Mouse (Mus musculus): ENCODE measurements around the gene Cd244a. TPM values are rescaled to one million over a fixed set of nuclear protein-coding genes. Genes with fewer than 3 reads are reported as not detected.

The Cd244a gene
- polyA plus RNA-seq, 1 experiment from 2014 or later, result 0.07 TPM

DNA sequence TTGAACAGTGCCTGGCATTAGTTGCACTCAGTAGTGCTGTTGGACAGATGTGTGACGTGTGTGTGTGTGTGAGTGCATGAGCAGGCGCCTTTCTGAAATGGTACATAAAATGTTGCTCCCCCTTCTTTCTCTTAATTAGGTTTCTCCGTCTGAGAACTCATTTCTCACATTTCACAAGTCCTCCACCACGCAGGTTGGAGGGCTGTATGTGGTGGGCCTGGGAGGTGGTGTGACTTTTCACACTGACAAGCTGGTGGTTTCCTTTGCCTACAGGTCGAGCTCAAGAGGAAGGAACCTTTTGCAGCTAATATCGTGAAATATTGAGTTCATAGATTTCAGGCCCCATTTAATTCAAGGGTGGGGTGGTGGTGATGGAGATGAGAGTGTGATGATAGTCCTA, 70.2 kb downstream of the Cd244a start:
- 91% methylated on average over 6 of the region's 6 CpGs for WGBS
- H3K4me1 ChIP-seq (ENCODE audit: control insufficient read depth, insufficient read depth, low read length), result no peaks in the 10 kb centered on the region
- H3K27me3 ChIP-seq (ENCODE audit: control insufficient read depth, insufficient read depth, low read length), result no peaks in the 10 kb centered on the region
- ATAC-seq (ENCODE audit: low FRiP score, low TSS enrichment), result no peak
- DNase-seq, result no peak
- no peaks in the 10 kb centered on the region for H3K36me3 ChIP-seq (ENCODE audit: control insufficient read depth, insufficient read depth, low read length)
- H3K9ac ChIP-seq (replicated peaks; ENCODE audit: low read length), result no peak overlapping the region
- no peaks in the 10 kb centered on the region for H3K9me3 ChIP-seq (ENCODE audit: control insufficient read depth, low read length)
- H3K4me2 ChIP-seq (ENCODE audit: low read length), result no peak overlapping the region
- no peak overlapping the region for H3K27ac ChIP-seq (replicated peaks; ENCODE audit: low read depth, low read length)
- H3K4me3 ChIP-seq (replicated peaks; ENCODE audit: low read depth, low read length), result no peak overlapping the region

DNA sequence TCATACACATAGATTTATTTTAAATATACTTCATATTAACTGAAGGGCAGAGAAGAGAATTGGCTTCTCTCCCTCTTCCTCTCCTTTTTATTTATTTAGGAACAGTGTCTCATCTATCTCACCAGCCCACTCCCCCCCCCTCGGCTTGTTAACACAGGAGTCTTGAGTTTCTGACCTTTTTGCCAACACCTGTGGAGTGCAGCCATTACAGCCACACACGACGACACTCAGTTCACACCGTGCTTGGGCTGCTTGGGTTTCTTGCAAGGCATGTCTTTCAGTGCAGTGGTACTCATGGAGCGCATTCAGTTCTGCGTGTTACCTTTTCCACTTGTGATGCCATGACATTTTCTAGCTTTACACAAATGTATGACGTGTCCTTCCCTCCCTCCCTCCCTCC, 71.0 kb downstream of the Cd244a start:
- no peak overlapping the region for H3K27ac ChIP-seq (replicated peaks; ENCODE audit: low read depth, low read length)
- 87% methylated on average over 7 of the region's 7 CpGs for WGBS
- no peaks in the 10 kb centered on the region for H3K4me1 ChIP-seq (ENCODE audit: control insufficient read depth, insufficient read depth, low read length)
- H3K27me3 ChIP-seq (ENCODE audit: control insufficient read depth, insufficient read depth, low read length), result no peaks in the 10 kb centered on the region
- DNase-seq, result no peak
- H3K4me3 ChIP-seq (replicated peaks; ENCODE audit: low read depth, low read length), result no peak overlapping the region
- H3K9ac ChIP-seq (replicated peaks; ENCODE audit: low read length), result no peak overlapping the region
- no peaks in the 10 kb centered on the region for H3K9me3 ChIP-seq (ENCODE audit: control insufficient read depth, low read length)
- H3K4me2 ChIP-seq (ENCODE audit: low read length), result no peak overlapping the region
- H3K36me3 ChIP-seq (ENCODE audit: control insufficient read depth, insufficient read depth, low read length), result no peaks in the 10 kb centered on the region
- ATAC-seq (ENCODE audit: low FRiP score, low TSS enrichment), result no peak

DNA sequence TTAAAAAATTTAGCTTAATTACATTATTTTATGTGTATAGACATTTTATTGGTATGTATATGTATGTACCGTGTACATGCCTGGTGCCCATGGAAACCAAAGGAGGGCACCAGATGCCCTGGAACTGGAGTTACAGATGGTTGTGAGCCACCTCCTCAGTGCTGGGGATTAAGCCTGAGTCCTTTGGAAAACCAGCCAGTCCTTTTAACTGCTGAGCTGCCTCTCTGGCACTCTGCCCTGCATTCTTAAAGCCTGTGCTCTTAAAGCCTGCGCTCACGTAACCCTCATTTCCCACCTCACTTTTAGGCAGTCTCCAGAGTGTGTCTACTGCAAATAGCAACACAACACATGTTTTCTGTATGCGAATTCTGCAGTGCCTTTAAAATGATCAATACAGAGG, 71.9 kb downstream of the Cd244a start:
- no peaks in the 10 kb centered on the region for H3K36me3 ChIP-seq (ENCODE audit: control insufficient read depth, insufficient read depth, low read length)
- H3K27ac ChIP-seq (replicated peaks; ENCODE audit: low read depth, low read length), result no peak overlapping the region
- WGBS, result 73% methylated on average over 4 of the region's 4 CpGs
- ATAC-seq (ENCODE audit: low FRiP score, low TSS enrichment) (no peak), DNase-seq (peak; percentile 29)
- no peak overlapping the region for H3K4me2 ChIP-seq (ENCODE audit: low read length)
- H3K9ac ChIP-seq (replicated peaks; ENCODE audit: low read length), result no peak overlapping the region
- H3K27me3 ChIP-seq (ENCODE audit: control insufficient read depth, insufficient read depth, low read length), result no peaks in the 10 kb centered on the region
- H3K9me3 ChIP-seq (ENCODE audit: control insufficient read depth, low read length), result no peaks in the 10 kb centered on the region
- H3K4me3 ChIP-seq (replicated peaks; ENCODE audit: low read depth, low read length), result no peak overlapping the region
- H3K4me1 ChIP-seq (ENCODE audit: control insufficient read depth, insufficient read depth, low read length), result no peaks in the 10 kb centered on the region

DNA sequence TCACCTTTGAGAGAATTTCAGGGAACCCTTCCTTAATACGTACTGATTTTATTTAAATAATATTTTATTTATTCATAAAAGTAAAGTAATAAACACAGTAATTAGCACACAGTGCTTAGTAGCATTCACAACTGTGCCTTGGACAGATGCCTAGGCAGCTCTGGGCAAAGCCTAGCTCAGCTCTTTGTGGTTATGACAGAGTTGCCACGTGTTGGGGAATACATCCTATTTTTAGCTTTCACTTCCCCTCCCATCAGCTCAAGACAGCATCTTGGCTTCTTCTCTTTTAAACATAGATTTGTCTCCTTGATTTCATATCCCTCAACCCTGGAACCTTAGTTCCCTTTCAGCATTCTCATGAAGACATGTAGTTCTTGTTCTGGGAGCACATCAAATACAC, 72.5 kb downstream of the Cd244a start:
- H3K9me3 ChIP-seq (ENCODE audit: control insufficient read depth, low read length), result no peaks in the 10 kb centered on the region
- WGBS, result 75% methylated on average over 2 of the region's 2 CpGs
- no peak overlapping the region for H3K27ac ChIP-seq (replicated peaks; ENCODE audit: low read depth, low read length)
- no peaks in the 10 kb centered on the region for H3K27me3 ChIP-seq (ENCODE audit: control insufficient read depth, insufficient read depth, low read length)
- no peaks in the 10 kb centered on the region for H3K36me3 ChIP-seq (ENCODE audit: control insufficient read depth, insufficient read depth, low read length)
- no peak overlapping the region for H3K4me2 ChIP-seq (ENCODE audit: low read length)
- DNase-seq (no peak), ATAC-seq (ENCODE audit: low FRiP score, low TSS enrichment) (no peak)
- no peaks in the 10 kb centered on the region for H3K4me1 ChIP-seq (ENCODE audit: control insufficient read depth, insufficient read depth, low read length)
- no peak overlapping the region for H3K4me3 ChIP-seq (replicated peaks; ENCODE audit: low read depth, low read length)
- no peak overlapping the region for H3K9ac ChIP-seq (replicated peaks; ENCODE audit: low read length)

DNA sequence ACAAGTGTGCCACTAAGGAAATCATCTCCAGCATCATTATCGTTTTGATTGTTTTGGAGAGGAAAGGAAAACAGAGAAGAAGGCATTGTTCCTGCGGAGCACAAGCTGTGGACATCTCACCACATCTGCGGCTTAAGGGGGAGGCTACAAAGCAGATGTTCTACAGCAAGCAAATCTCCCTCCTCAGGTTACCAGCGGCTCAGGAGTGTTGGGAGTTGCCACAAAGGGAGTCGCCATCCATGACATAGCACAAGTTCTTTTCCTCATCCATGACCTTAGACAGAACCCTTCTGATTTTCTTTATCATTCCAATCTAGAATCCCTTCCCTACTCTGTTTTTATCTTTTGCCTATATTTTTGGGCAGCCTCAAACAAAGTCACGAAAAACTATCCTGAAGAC, 76.7 kb downstream of the Cd244a start:
- no peaks in the 10 kb centered on the region for H3K36me3 ChIP-seq (ENCODE audit: control insufficient read depth, insufficient read depth, low read length)
- no peaks in the 10 kb centered on the region for H3K4me1 ChIP-seq (ENCODE audit: control insufficient read depth, insufficient read depth, low read length)
- 57% methylated on average over 6 of the region's 6 CpGs for WGBS
- H3K9me3 ChIP-seq (ENCODE audit: control insufficient read depth, low read length), result no peaks in the 10 kb centered on the region
- no peak for ATAC-seq (ENCODE audit: low FRiP score, low TSS enrichment)
- DNase-seq, result no peak
- H3K27me3 ChIP-seq (ENCODE audit: control insufficient read depth, insufficient read depth, low read length), result no peaks in the 10 kb centered on the region
- H3K27ac ChIP-seq (replicated peaks; ENCODE audit: low read depth, low read length), result no peak overlapping the region
- H3K9ac ChIP-seq (replicated peaks; ENCODE audit: low read length), result no peak overlapping the region
- H3K4me3 ChIP-seq (replicated peaks; ENCODE audit: low read depth, low read length), result no peak overlapping the region
- no peak overlapping the region for H3K4me2 ChIP-seq (ENCODE audit: low read length)

- no peaks in the 10 kb centered on the region for H3K4me1 ChIP-seq (ENCODE audit: control insufficient read depth, insufficient read depth, low read length)
- H3K36me3 ChIP-seq (ENCODE audit: control insufficient read depth, insufficient read depth, low read length), result no peaks in the 10 kb centered on the region
- no peak overlapping the region for H3K9ac ChIP-seq (replicated peaks; ENCODE audit: low read length)
- H3K27ac ChIP-seq (replicated peaks; ENCODE audit: low read depth, low read length), result no peak overlapping the region
- H3K27me3 ChIP-seq (ENCODE audit: control insufficient read depth, insufficient read depth, low read length), result no peaks in the 10 kb centered on the region
- DNase-seq (no peak), ATAC-seq (ENCODE audit: low FRiP score, low TSS enrichment) (no peak)
- 81% methylated on average over 8 of the region's 8 CpGs for WGBS
- H3K9me3 ChIP-seq (ENCODE audit: control insufficient read depth, low read length), result no peaks in the 10 kb centered on the region
- H3K4me2 ChIP-seq (ENCODE audit: low read length), result no peak overlapping the region
- no peak overlapping the region for H3K4me3 ChIP-seq (replicated peaks; ENCODE audit: low read depth, low read length)
Measured at GRCm38 (mm10) chr1:171637101-171637500, 78.1 kb downstream of the Cd244a start.

DNA sequence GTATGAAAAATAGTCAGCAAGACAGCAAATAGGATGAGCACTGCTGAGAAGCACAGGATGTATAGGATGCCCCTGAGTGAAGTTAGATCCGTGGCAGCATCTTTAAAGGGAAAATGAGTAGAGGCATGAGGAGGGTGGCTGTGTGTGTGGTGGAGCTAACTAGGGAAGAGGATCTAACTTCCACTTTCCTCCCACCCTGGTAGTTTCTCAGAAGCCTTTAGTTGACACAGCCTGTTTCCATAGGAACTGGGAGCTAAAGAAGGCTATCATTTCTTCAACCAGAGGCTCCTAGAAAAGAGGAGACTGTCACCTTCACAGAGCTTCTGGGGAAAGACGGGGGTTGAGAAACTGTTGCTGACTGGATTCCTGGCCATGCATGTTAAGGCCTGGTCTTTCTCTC, 79.7 kb downstream of the Cd244a start:
- DNase-seq (no peak), ATAC-seq (ENCODE audit: low FRiP score, low TSS enrichment) (no peak)
- Histone ChIP-seq H3K27ac (replicated peaks; ENCODE audit: low read depth, low read length) (no peak overlapping the region), H3K4me2 (ENCODE audit: low read length) (no peak overlapping the region), H3K9ac (replicated peaks; ENCODE audit: low read length) (no peak overlapping the region), H3K4me1 (ENCODE audit: control insufficient read depth, insufficient read depth, low read length) (no peaks in the 10 kb centered on the region), H3K9me3 (ENCODE audit: control insufficient read depth, low read length) (no peaks in the 10 kb centered on the region), H3K4me3 (replicated peaks; ENCODE audit: low read depth, low read length) (no peak overlapping the region), H3K36me3 (ENCODE audit: control insufficient read depth, insufficient read depth, low read length) (no peaks in the 10 kb centered on the region), H3K27me3 (ENCODE audit: control insufficient read depth, insufficient read depth, low read length) (no peaks in the 10 kb centered on the region)
- 55% methylated on average over 2 of the region's 2 CpGs for WGBS

DNA sequence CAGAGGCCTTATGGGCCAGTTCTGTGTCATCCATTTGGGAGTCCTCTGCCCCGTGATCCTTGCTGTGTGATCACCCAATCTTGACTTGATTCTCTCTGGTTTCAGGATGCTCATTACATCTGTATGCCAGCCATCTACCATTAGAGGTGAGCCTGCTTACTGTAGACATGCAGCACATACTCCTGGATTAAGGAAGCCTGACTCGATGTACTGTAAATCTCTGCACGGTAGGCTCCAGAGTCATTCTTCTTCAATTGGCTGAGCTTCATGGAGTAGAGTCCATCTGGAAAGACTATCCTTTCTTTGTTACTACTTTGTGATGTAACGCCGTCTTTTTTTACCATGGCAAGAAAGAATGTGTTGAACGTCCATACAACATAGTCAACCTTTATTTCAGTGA, 81.8 kb downstream of the Cd244a start:
- no peak overlapping the region for H3K27ac ChIP-seq (replicated peaks; ENCODE audit: low read depth, low read length)
- no peaks in the 10 kb centered on the region for H3K36me3 ChIP-seq (ENCODE audit: control insufficient read depth, insufficient read depth, low read length)
- no peaks in the 10 kb centered on the region for H3K9me3 ChIP-seq (ENCODE audit: control insufficient read depth, low read length)
- no peak overlapping the region for H3K9ac ChIP-seq (replicated peaks; ENCODE audit: low read length)
- no peak for ATAC-seq (ENCODE audit: low FRiP score, low TSS enrichment)
- no peak overlapping the region for H3K4me3 ChIP-seq (replicated peaks; ENCODE audit: low read depth, low read length)
- 93% methylated on average over 6 of the region's 6 CpGs for WGBS
- no peaks in the 10 kb centered on the region for H3K4me1 ChIP-seq (ENCODE audit: control insufficient read depth, insufficient read depth, low read length)
- H3K27me3 ChIP-seq (ENCODE audit: control insufficient read depth, insufficient read depth, low read length), result no peaks in the 10 kb centered on the region
- no peak for DNase-seq
- no peak overlapping the region for H3K4me2 ChIP-seq (ENCODE audit: low read length)

- Histone ChIP-seq H3K36me3 (ENCODE audit: control insufficient read depth, insufficient read depth, low read length) (no peaks in the 10 kb centered on the region), H3K27me3 (ENCODE audit: control insufficient read depth, insufficient read depth, low read length) (no peaks in the 10 kb centered on the region), H3K4me3 (replicated peaks; ENCODE audit: low read depth, low read length) (no peak overlapping the region), H3K27ac (replicated peaks; ENCODE audit: low read depth, low read length) (no peak overlapping the region), H3K4me1 (ENCODE audit: control insufficient read depth, insufficient read depth, low read length) (no peaks in the 10 kb centered on the region), H3K9ac (replicated peaks; ENCODE audit: low read length) (no peak overlapping the region), H3K4me2 (ENCODE audit: low read length) (no peak overlapping the region), H3K9me3 (ENCODE audit: control insufficient read depth, low read length) (no peaks in the 10 kb centered on the region)
- DNase-seq, result no peak
- ATAC-seq (ENCODE audit: low FRiP score, low TSS enrichment), result no peak
- 84% methylated on average over 7 of the region's 7 CpGs for WGBS
Measured at GRCm38 (mm10) chr1:171643612-171644011, 84.6 kb downstream of the Cd244a start.

All from midbrain, embryonic 14.5 days (tissue).